Mouse (Mus musculus): Measurements from ENCODE around the gene Tubb4b.

DNA sequence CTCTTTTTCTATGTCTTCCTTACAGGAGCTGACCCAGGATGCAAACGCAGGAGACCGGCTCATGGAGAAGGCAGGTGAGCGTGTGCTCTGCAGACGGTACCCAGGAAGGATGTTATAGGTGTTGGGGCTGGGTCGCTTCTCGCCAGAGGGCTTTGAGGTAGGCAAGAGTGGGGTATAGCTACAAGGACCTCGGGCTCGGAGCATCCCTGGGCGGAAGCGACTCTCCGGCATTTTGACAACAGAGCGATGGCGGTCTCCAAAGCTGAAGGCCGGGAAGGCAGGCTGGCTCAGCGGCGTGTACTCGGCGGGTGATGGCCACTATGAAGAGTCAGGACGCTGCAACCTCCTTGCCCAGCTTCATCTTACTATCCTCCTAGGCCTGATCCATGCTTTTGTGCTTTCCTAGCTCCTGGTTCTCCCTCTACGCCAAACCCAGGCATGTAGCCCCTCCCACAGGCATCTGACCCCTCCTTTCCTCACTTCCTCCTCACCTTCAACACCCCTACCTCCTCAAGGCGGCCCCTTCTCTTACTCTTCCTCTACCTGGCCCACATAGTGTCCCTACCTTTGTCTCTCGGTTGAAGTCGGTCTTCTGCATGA lies 11.1 kb downstream of the Tubb4b start:
- TF ChIP-seq CTCF (IDR thresholded peaks at IDR 0.05; ENCODE audit: extremely low read depth, insufficient read depth, low read length) (no peak), POLR2A (IDR thresholded peaks at IDR 0.05; ENCODE audit: extremely low read depth, insufficient read depth, low read length) (no peak)
